Mouse (Mus musculus) limb, embryonic 15.5 days (tissue): ENCODE results near the gene Fam83e. TPM values are rescaled to one million over a fixed set of nuclear protein-coding genes. Genes with fewer than 3 reads are reported as not detected.

Experiments
- ATAC-seq: fragments of 200-750 bp; cut with Nextera tagmentation; 2 replicates; pipeline ENCODE4 v1.8.0; 2017; ENCODE audit warnings: low read depth, moderate TSS enrichment; ENCODE audit not compliant: insufficient number of reproducible peaks, low FRiP score, low TSS enrichment
- H3K27ac ChIP-seq: fragments of 300-500 bp; sonication (generic); 2 replicates; pipeline ENCODE4 v1.5.1; 2015; ENCODE audit warnings: moderate library complexity, mild to moderate bottlenecking, inconsistent platforms
- H3K27me3 ChIP-seq: fragments of 300-500 bp; sonication (generic); 2 replicates; pipeline ENCODE4 v1.6.1; 2015; ENCODE audit warnings: inconsistent platforms
- H3K36me3 ChIP-seq: fragments of 300-500 bp; sonication (generic); 2 replicates; pipeline ENCODE4 v1.6.1; 2015; ENCODE audit warnings: inconsistent platforms
- H3K4me1 ChIP-seq: fragments of 300-500 bp; sonication (generic); 2 replicates; pipeline ENCODE4 v1.6.1; 2015; ENCODE audit warnings: inconsistent platforms
- H3K4me2 ChIP-seq: fragments of 300-500 bp; sonication (generic); 2 replicates; pipeline ENCODE4 v1.6.1; 2015; ENCODE audit warnings: mild to moderate bottlenecking, inconsistent platforms
- H3K4me3 ChIP-seq: fragments of 300-500 bp; sonication (generic); 2 replicates; pipeline ENCODE4 v1.5.1; 2015; ENCODE audit warnings: mild to moderate bottlenecking, inconsistent platforms
- H3K9ac ChIP-seq: fragments of 300-500 bp; sonication (generic); 2 replicates; pipeline ENCODE4 v1.6.1; 2015; ENCODE audit warnings: inconsistent platforms
- H3K9me3 ChIP-seq: fragments of 300-500 bp; sonication (generic); 2 replicates; pipeline ENCODE4 v1.6.1; 2016; ENCODE audit warnings: inconsistent platforms
- WGBS: fragments of 180-500 bp; shearing (Covaris S2); methylation state at CpG from one replicate; pipeline ENCODE4 v1.1.7; 2015; 5-methylcytosine and 5-hydroxymethylcytosine counted together
- polyA plus RNA-seq: library from polyadenylated mRNA; unstranded; fragments of >200 nt; fragmentation: Nextera tagmentation; extraction: Ambion mirVana; gene quantifications from 2 replicates; pipeline ENCODE4 v1.2.1, GENCODE M21; 2015

Gene Fam83e
- polyA plus RNA-seq, 1 experiment from 2014 or later, result 0.78 TPM

- Histone ChIP-seq H3K9ac (no peak overlapping the region), H3K4me1 (peaks cover 13% of the 10 kb centered on the region), H3K4me2 (no peak overlapping the region), H3K36me3 (peaks cover 51% of the 10 kb centered on the region), H3K9me3 (no peaks in the 10 kb centered on the region), H3K4me3 (no peak overlapping the region), H3K27ac (no peak overlapping the region), H3K27me3 (no peaks in the 10 kb centered on the region)
- WGBS, result 69% methylated on average over 3 of the region's 3 CpGs
- no peak for ATAC-seq
Observed at GRCm38 (mm10) chr7:45727625-45728024, 6.6 kb downstream of the Fam83e start.

GRCm38 (mm10) chr7:45730727-45731431 is 9.9 kb downstream of the Fam83e start:
- ATAC-seq, result no peak
- H3K9me3 ChIP-seq, result no peaks in the 10 kb centered on the region
- H3K4me1 ChIP-seq, result peaks cover 13% of the 10 kb centered on the region
- peaks cover 20% of the 10 kb centered on the region for H3K36me3 ChIP-seq
- no peak overlapping the region for H3K4me3 ChIP-seq
- no peaks in the 10 kb centered on the region for H3K27me3 ChIP-seq
- H3K27ac ChIP-seq, result 0 out of 2 replicates have a peak overlapping the region, but pooled peaks have one; percentile 3
- no peak overlapping the region for H3K4me2 ChIP-seq
- no peak overlapping the region for H3K9ac ChIP-seq
- 11% methylated on average over 16 of the region's 16 CpGs for WGBS

- Histone ChIP-seq H3K4me2 (no peak overlapping the region), H3K4me3 (no peak overlapping the region), H3K27me3 (no peaks in the 10 kb centered on the region), H3K27ac (no peak overlapping the region), H3K4me1 (peaks cover 13% of the 10 kb centered on the region), H3K9ac (no peak overlapping the region), H3K9me3 (no peaks in the 10 kb centered on the region), H3K36me3 (peaks cover 5% of the 10 kb centered on the region; the same call in 1 of the 2 replicates)
- WGBS, result 73% methylated on average over 5 of the region's 5 CpGs
- no peak for ATAC-seq
Observed at GRCm38 (mm10) chr7:45733477-45733876, 12.5 kb downstream of the Fam83e start.

GRCm38 (mm10) chr7:45739162-45739763 is 18.3 kb downstream of the Fam83e start:
- Histone ChIP-seq H3K36me3 (no peaks in the 10 kb centered on the region), H3K4me1 (peaks cover 8% of the 10 kb centered on the region), H3K4me2 (no peak overlapping the region), H3K9ac (no peak overlapping the region), H3K4me3 (no peak overlapping the region), H3K9me3 (no peaks in the 10 kb centered on the region), H3K27me3 (no peaks in the 10 kb centered on the region), H3K27ac (no peak overlapping the region)
- peak; percentile 68; the same call in 1 of the 2 replicates for ATAC-seq
- 6% methylated on average over 9 of the region's 9 CpGs for WGBS

- Histone ChIP-seq H3K4me2 (no peak overlapping the region), H3K27me3 (no peaks in the 10 kb centered on the region), H3K27ac (no peak overlapping the region), H3K36me3 (no peaks in the 10 kb centered on the region), H3K9me3 (no peaks in the 10 kb centered on the region), H3K9ac (no peak overlapping the region), H3K4me1 (peaks cover 8% of the 10 kb centered on the region), H3K4me3 (no peak overlapping the region)
- ATAC-seq, result no peak
- WGBS, result 68% methylated on average over 10 of the region's 10 CpGs
Observed at GRCm38 (mm10) chr7:45739820-45740219, 18.8 kb downstream of the Fam83e start.

GRCm38 (mm10) chr7:45741308-45741707 is 20.3 kb downstream of the Fam83e start:
- no peaks in the 10 kb centered on the region for H3K9me3 ChIP-seq
- no peak overlapping the region for H3K4me3 ChIP-seq
- H3K4me1 ChIP-seq, result peaks cover 8% of the 10 kb centered on the region
- 83% methylated on average over 12 of the region's 12 CpGs for WGBS
- H3K36me3 ChIP-seq, result no peaks in the 10 kb centered on the region
- no peak overlapping the region for H3K9ac ChIP-seq
- no peak overlapping the region for H3K27ac ChIP-seq
- no peak for ATAC-seq
- H3K27me3 ChIP-seq, result no peaks in the 10 kb centered on the region
- H3K4me2 ChIP-seq, result no peak overlapping the region

- WGBS, result 32% methylated on average over 11 of the region's 11 CpGs
- Histone ChIP-seq H3K9me3 (no peaks in the 10 kb centered on the region), H3K9ac (no peak overlapping the region), H3K4me3 (peak overlapping the region; percentile 36), H3K27ac (no peak overlapping the region), H3K36me3 (no peaks in the 10 kb centered on the region), H3K4me2 (peak overlapping the region; percentile 48), H3K27me3 (no peaks in the 10 kb centered on the region), H3K4me1 (peaks cover 8% of the 10 kb centered on the region)
- ATAC-seq, result no peak
Observed at GRCm38 (mm10) chr7:45741777-45742176, 20.8 kb downstream of the Fam83e start.

GRCm38 (mm10) chr7:45742338-45742737 is 21.3 kb downstream of the Fam83e start:
- no peak for ATAC-seq
- WGBS, result 39% methylated on average over 19 of the region's 19 CpGs
- Histone ChIP-seq H3K4me3 (peak overlapping the region; percentile 36), H3K4me2 (peak overlapping the region; percentile 48), H3K27me3 (no peaks in the 10 kb centered on the region), H3K27ac (no peak overlapping the region), H3K9ac (no peak overlapping the region), H3K36me3 (no peaks in the 10 kb centered on the region), H3K4me1 (peaks cover 8% of the 10 kb centered on the region), H3K9me3 (no peaks in the 10 kb centered on the region)

- Histone ChIP-seq H3K4me3 (no peak overlapping the region), H3K4me2 (no peak overlapping the region), H3K36me3 (no peaks in the 10 kb centered on the region), H3K9me3 (no peaks in the 10 kb centered on the region), H3K27me3 (no peaks in the 10 kb centered on the region), H3K4me1 (peaks cover 11% of the 10 kb centered on the region), H3K27ac (no peak overlapping the region), H3K9ac (no peak overlapping the region)
- 25% methylated on average over 2 of the region's 2 CpGs for WGBS
- no peak for ATAC-seq
Observed at GRCm38 (mm10) chr7:45744387-45744786, 23.4 kb downstream of the Fam83e start.

- H3K36me3 ChIP-seq, result no peaks in the 10 kb centered on the region
- no peaks in the 10 kb centered on the region for H3K27me3 ChIP-seq
- H3K4me1 ChIP-seq, result peaks cover 16% of the 10 kb centered on the region
- no peak overlapping the region for H3K4me2 ChIP-seq
- ATAC-seq, result no peak
- H3K9me3 ChIP-seq, result no peaks in the 10 kb centered on the region
- H3K4me3 ChIP-seq, result no peak overlapping the region
- H3K9ac ChIP-seq, result no peak overlapping the region
- no peak overlapping the region for H3K27ac ChIP-seq
- WGBS, result 65% methylated on average over 6 of the region's 6 CpGs
Observed at GRCm38 (mm10) chr7:45746518-45746917, 25.5 kb downstream of the Fam83e start.

GRCm38 (mm10) chr7:45747450-45747849 is 26.4 kb downstream of the Fam83e start:
- H3K9me3 ChIP-seq, result no peaks in the 10 kb centered on the region
- no peak overlapping the region for H3K9ac ChIP-seq
- no peak overlapping the region for H3K27ac ChIP-seq
- H3K27me3 ChIP-seq, result no peaks in the 10 kb centered on the region
- no peaks in the 10 kb centered on the region for H3K36me3 ChIP-seq
- 86% methylated on average over 5 of the region's 5 CpGs for WGBS
- peaks cover 8% of the 10 kb centered on the region; the same call in 1 of the 2 replicates for H3K4me1 ChIP-seq
- no peak for ATAC-seq
- no peak overlapping the region for H3K4me2 ChIP-seq
- H3K4me3 ChIP-seq, result no peak overlapping the region

GRCm38 (mm10) chr7:45748110-45748509 is 27.1 kb downstream of the Fam83e start:
- no peak overlapping the region for H3K27ac ChIP-seq
- H3K4me1 ChIP-seq, result peaks cover 8% of the 10 kb centered on the region; the same call in 1 of the 2 replicates
- H3K27me3 ChIP-seq, result no peaks in the 10 kb centered on the region
- no peaks in the 10 kb centered on the region for H3K36me3 ChIP-seq
- 81% methylated on average over 7 of the region's 7 CpGs for WGBS
- H3K9ac ChIP-seq, result no peak overlapping the region
- no peak overlapping the region for H3K4me3 ChIP-seq
- no peak for ATAC-seq
- no peak overlapping the region for H3K4me2 ChIP-seq
- H3K9me3 ChIP-seq, result no peaks in the 10 kb centered on the region
